Mouse (Mus musculus) small intestine, adult 2 months (tissue): ENCODE results near the gene Tex2. TPM values are rescaled to one million over a fixed set of nuclear protein-coding genes. Genes with fewer than 3 reads are reported as not detected.

Experiments
- H3K27ac ChIP-seq: fragments of 200-500 bp; 2 replicates; pipeline ENCODE4 v1.5.1; 2012; ENCODE audit warnings: low read depth, low read length, control low read depth, inconsistent platforms; ENCODE audit not compliant: insufficient read depth
- H3K27me3 ChIP-seq: fragments of 200-500 bp; 2 replicates; pipeline ENCODE4 v1.6.1; 2012; ENCODE audit warnings: mild to moderate bottlenecking, moderate library complexity, low read length, inconsistent platforms; ENCODE audit not compliant: control insufficient read depth, insufficient read depth
- H3K36me3 ChIP-seq: fragments of 200-500 bp; 2 replicates; pipeline ENCODE4 v1.6.1; 2012; ENCODE audit warnings: mild to moderate bottlenecking, low read length, control low read depth, inconsistent platforms; ENCODE audit not compliant: control insufficient read depth, insufficient read depth
- H3K4me1 ChIP-seq: fragments of 200-500 bp; 2 replicates; pipeline ENCODE4 v1.6.1; 2012; ENCODE audit warnings: low read length, inconsistent platforms, mixed read lengths; ENCODE audit not compliant: control insufficient read depth, insufficient read depth, insufficient read length
- H3K4me3 ChIP-seq: fragments of 200-500 bp; 2 replicates; pipeline ENCODE4 v1.5.1; 2012; ENCODE audit warnings: low read depth, mild to moderate bottlenecking, control low read depth, inconsistent platforms, low read length, moderate library complexity
- CTCF ChIP-seq: fragments of 200-500 bp; IDR thresholded peaks from 2 replicates; pipeline ENCODE4 v1.5.1; 2012; ENCODE audit warnings: low read depth, mild to moderate bottlenecking, control low read depth, inconsistent platforms, low read length, moderate library complexity, mixed read lengths; ENCODE audit not compliant: insufficient replicate concordance, insufficient read length; ENCODE audit errors: extremely low read depth
- POLR2A ChIP-seq: fragments of 200-500 bp; IDR thresholded peaks from 2 replicates; pipeline ENCODE4 v1.6.1; 2012; ENCODE audit warnings: low read depth, mild to moderate bottlenecking, control low read depth, inconsistent platforms, low read length, moderate library complexity
- WGBS: fragments of 180-500 bp; shearing (Covaris S2); methylation state at CpG from one replicate; pipeline ENCODE4 v1.1.7; 2018; 5-methylcytosine and 5-hydroxymethylcytosine counted together
- polyA plus RNA-seq: library from polyadenylated mRNA; depleted of rRNA; stranded (reverse); fragments of >200 nt; gene quantifications from 2 replicates; pipeline ENCODE4 v1.2.3, GENCODE M21; 2012

Tex2 gene
- polyA plus RNA-seq, 1 experiment = 9.7 TPM

GRCm38 (mm10) chr11:106485611-106486010 is 127.6 kb downstream of the Tex2 start:
- Histone ChIP-seq H3K4me1 (peaks cover 12% of the 10 kb centered on the region; the same call in 1 of the 2 replicates), H3K27ac (no peak overlapping the region), H3K27me3 (no peaks in the 10 kb centered on the region), H3K36me3 (no peaks in the 10 kb centered on the region), H3K4me3 (no peak overlapping the region)
- TF ChIP-seq CTCF (no peak), POLR2A (no peak)
- 50% methylated on average over 4 of the region's 4 CpGs for WGBS

- H3K27ac ChIP-seq = no peak overlapping the region
- H3K4me3 ChIP-seq = no peak overlapping the region
- TF ChIP-seq CTCF (no peak), POLR2A (no peak)
- H3K27me3 ChIP-seq = no peaks in the 10 kb centered on the region
- 71% methylated on average over 4 of the region's 4 CpGs for WGBS
- H3K4me1 ChIP-seq = peaks cover 17% of the 10 kb centered on the region; the same call in 1 of the 2 replicates
- H3K36me3 ChIP-seq = no peaks in the 10 kb centered on the region
Observed at GRCm38 (mm10) chr11:106484875-106485274, 128.3 kb downstream of the Tex2 start.

GRCm38 (mm10) chr11:106482867-106483266 is 130.4 kb downstream of the Tex2 start:
- H3K27ac ChIP-seq = no peak overlapping the region
- H3K4me1 ChIP-seq = peaks cover 16% of the 10 kb centered on the region
- no peaks in the 10 kb centered on the region for H3K36me3 ChIP-seq
- 74% methylated on average over 8 of the region's 8 CpGs for WGBS
- no peaks in the 10 kb centered on the region for H3K27me3 ChIP-seq
- no peak overlapping the region for H3K4me3 ChIP-seq
- TF ChIP-seq POLR2A (no peak), CTCF (no peak)

GRCm38 (mm10) chr11:106481651-106482050 is 131.6 kb downstream of the Tex2 start:
- Histone ChIP-seq H3K4me3 (no peak overlapping the region), H3K27me3 (no peaks in the 10 kb centered on the region), H3K36me3 (no peaks in the 10 kb centered on the region), H3K4me1 (peaks cover 16% of the 10 kb centered on the region), H3K27ac (no peak overlapping the region)
- TF ChIP-seq POLR2A (no peak), CTCF (no peak)
- 46% methylated on average over 4 of the region's 4 CpGs for WGBS

- peak overlapping the region; percentile 33; the same call in 1 of the 2 replicates for H3K27ac ChIP-seq
- TF ChIP-seq CTCF (no peak), POLR2A (no peak)
- H3K4me3 ChIP-seq = no peak overlapping the region
- no peaks in the 10 kb centered on the region for H3K27me3 ChIP-seq
- WGBS = 53% methylated on average over 3 of the region's 3 CpGs
- no peaks in the 10 kb centered on the region for H3K36me3 ChIP-seq
- H3K4me1 ChIP-seq = peaks cover 15% of the 10 kb centered on the region
Observed at GRCm38 (mm10) chr11:106480530-106480885, 132.7 kb downstream of the Tex2 start.

- peak overlapping the region; percentile 33 for H3K27ac ChIP-seq
- WGBS = 57% methylated on average over 9 of the region's 9 CpGs
- H3K36me3 ChIP-seq = no peaks in the 10 kb centered on the region
- no peaks in the 10 kb centered on the region for H3K27me3 ChIP-seq
- H3K4me3 ChIP-seq = no peak overlapping the region
- TF ChIP-seq CTCF (no peak), POLR2A (no peak)
- H3K4me1 ChIP-seq = peaks cover 16% of the 10 kb centered on the region
Observed at GRCm38 (mm10) chr11:106479619-106480529, 133.3 kb downstream of the Tex2 start.

- TF ChIP-seq CTCF = no peak
- TF ChIP-seq POLR2A = no peak
- 80% methylated on average over 1 of the region's 1 CpGs for WGBS
- no peak overlapping the region for H3K4me3 ChIP-seq
- H3K27me3 ChIP-seq = no peaks in the 10 kb centered on the region
- H3K36me3 ChIP-seq = no peaks in the 10 kb centered on the region
- no peak overlapping the region for H3K27ac ChIP-seq
- peaks cover 16% of the 10 kb centered on the region for H3K4me1 ChIP-seq
Observed at GRCm38 (mm10) chr11:106478745-106479144, 134.5 kb downstream of the Tex2 start.

- TF ChIP-seq CTCF = no peak
Observed at GRCm38 (mm10) chr11:106477505-106478160, 135.6 kb downstream of the Tex2 start.

More at GRCm38 (mm10) chr11:106477505-106478160, 135.6 kb downstream of the Tex2 start:
- no peaks in the 10 kb centered on the region for H3K27me3 ChIP-seq
- peaks cover 12% of the 10 kb centered on the region for H3K4me1 ChIP-seq
- H3K36me3 ChIP-seq = no peaks in the 10 kb centered on the region
- H3K4me3 ChIP-seq = no peak overlapping the region
- WGBS = 89% methylated on average over 4 of the region's 4 CpGs
- H3K27ac ChIP-seq = no peak overlapping the region
